Comparison of ENCODE assay signal across 9 mouse cellular contexts in the genomic region with DNA sequence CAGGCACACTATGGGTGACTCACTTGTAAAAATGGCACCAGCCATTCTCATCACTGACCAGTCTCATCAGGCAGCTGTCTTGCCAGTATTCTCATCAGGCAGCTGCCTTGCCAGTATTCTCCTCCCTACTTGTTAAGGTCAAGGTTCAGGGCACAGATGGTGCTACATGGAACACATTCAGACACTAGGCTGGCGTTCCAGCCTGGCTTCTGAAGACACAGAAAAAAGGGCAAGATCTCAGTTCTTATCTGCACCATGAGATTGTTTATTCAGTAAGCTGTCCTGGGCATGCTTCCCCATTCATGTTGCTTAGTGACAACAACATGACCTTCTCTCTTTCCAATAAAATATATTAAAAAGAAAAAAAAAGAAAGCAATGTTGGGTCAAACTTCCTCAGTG.
DNase-seq lines count a peak whose midpoint lies in the region; ATAC-seq and TF ChIP-seq lines count a peak whose summit lies in the region.
"Had no signal": no experiment of that assay in that cellular context is flagged by ENCODE, and none has a peak within 500 bp of the region (broad histone marks: within the 10 kb centered on the region; RNA-seq: fewer than 3 reads in every experiment).

No protein-coding gene starts in this region.

- peak; percentile 69 for ATAC-seq in granulocyte monocyte progenitor cell, adult 5-6 weeks (replicated peaks; ENCODE audit: poor library complexity, severe bottlenecking)
- ATAC-seq: forebrain, embryonic 16.5 days had no signal

- H3K36me3 ChIP-seq in spleen, adult 2 months (ENCODE audit: control insufficient read depth, insufficient read depth, low read length) = no peaks in the 10 kb centered on the region

- no peak for TF ChIP-seq CTCF in spleen, adult 2 months (IDR thresholded peaks at IDR 0.05; ENCODE audit: extremely low read depth, insufficient read depth, insufficient read length, insufficient replicate concordance)

- WGBS in spleen, adult 2 months = 25% methylated on average over 1 of the region's 1 CpGs

- no peaks in the 10 kb centered on the region for H3K27me3 ChIP-seq in spleen, adult 2 months (ENCODE audit: control insufficient read depth, insufficient read depth, low read length)

- peaks cover 11% of the 10 kb centered on the region; the same call in 1 of the 2 replicates for H3K4me1 ChIP-seq in spleen, adult 2 months (ENCODE audit: control insufficient read depth, insufficient read depth, insufficient read length)

- peak; percentile 8 for DNase-seq in adrenal gland, adult 8-10 months
- no peak for DNase-seq in adrenal gland, postnatal 4 days (ENCODE audit: low spot score in 2 of 2)
- no peak for DNase-seq in spleen, adult 2 months (ENCODE audit: low read depth in 1 of 2, low spot score in 2 of 2)
- no peak for DNase-seq in spleen, adult 18-20 months
- peak; percentile 25 to 52 for DNase-seq in natural killer cell, adult 2 months (ENCODE audit: low spot score in 2 of 2)
- no peak for DNase-seq in urinary bladder, postnatal 25 days (ENCODE audit: low spot score)
- no peak for DNase-seq in right cerebral cortex, adult 18-20 months

- no peak for TF ChIP-seq POLR2A in spleen, adult 2 months (IDR thresholded peaks at IDR 0.05; ENCODE audit: low read depth, low read length)

- H3K27ac ChIP-seq in spleen, adult 2 months (ENCODE audit: insufficient read depth, low read length) = peak overlapping the region; percentile 52

- H3K4me3 ChIP-seq in spleen, adult 2 months (ENCODE audit: extremely low read depth, insufficient read depth, insufficient read length) = no peak overlapping the region

Comparison
In these comparisons a context has a peak if more than half of its experiments do, and no peak if none do; other contexts are left out.
1. DNase-seq: peak in adrenal gland, adult 8-10 months (single experiment) and natural killer cell, adult 2 months (2 of 2); none in adrenal gland, postnatal 4 days (0 of 2), spleen, adult 2 months (0 of 2), spleen, adult 18-20 months (0 of 2), urinary bladder, postnatal 25 days (single experiment) and right cerebral cortex, adult 18-20 months (single experiment).